Mouse (Mus musculus) R1 (cell line): Measurements from ENCODE around the gene Pkp1.

Source experiments
- DNase-seq: peaks from one replicate; pipeline ENCODE4 v3.0.0-alpha.2; 2018; ENCODE audit warnings: low read depth, low spot score

The Pkp1 gene

GRCm38 (mm10) chr1:135857137-135857775 is 61.8 kb downstream of the Pkp1 start:
- DNase-seq = peak; percentile 51

- no peak for DNase-seq
These were observed 62.9 kb downstream of the Pkp1 start for GRCm38 (mm10) chr1:135856070-135856469.

- DNase-seq = no peak
These were observed 63.7 kb downstream of the Pkp1 start for GRCm38 (mm10) chr1:135855344-135855687.

GRCm38 (mm10) chr1:135854591-135855343 is 64.2 kb downstream of the Pkp1 start:
- DNase-seq = no peak

- no peak for DNase-seq
These were observed 65.8 kb downstream of the Pkp1 start for GRCm38 (mm10) chr1:135853200-135853599.

GRCm38 (mm10) chr1:135852044-135852756 is 66.8 kb downstream of the Pkp1 start:
- no peak for DNase-seq

- DNase-seq = no peak
These were observed 68.1 kb downstream of the Pkp1 start for GRCm38 (mm10) chr1:135850722-135851512.

GRCm38 (mm10) chr1:135847611-135848351 is 71.2 kb downstream of the Pkp1 start:
- no peak for DNase-seq

GRCm38 (mm10) chr1:135847139-135847562 is 71.9 kb downstream of the Pkp1 start:
- DNase-seq = peak; percentile 73

GRCm38 (mm10) chr1:135846632-135847031 is 72.4 kb downstream of the Pkp1 start:
- no peak for DNase-seq

GRCm38 (mm10) chr1:135844481-135844880 is 74.5 kb downstream of the Pkp1 start:
- DNase-seq = no peak

- DNase-seq = no peak
These were observed 75.3 kb downstream of the Pkp1 start for GRCm38 (mm10) chr1:135843519-135844262.

GRCm38 (mm10) chr1:135840675-135841395 is 78.2 kb downstream of the Pkp1 start:
- no peak for DNase-seq

- no peak for DNase-seq
These were observed 79.9 kb downstream of the Pkp1 start for GRCm38 (mm10) chr1:135839065-135839464.

- DNase-seq = no peak
These were observed 80.4 kb downstream of the Pkp1 start for GRCm38 (mm10) chr1:135838626-135839025.

- DNase-seq = no peak
These were observed 83.1 kb downstream of the Pkp1 start, which contains the start of gene Tnnt2 for GRCm38 (mm10) chr1:135835716-135836483. TSS of gene Tnnt2 (plus strand) at chr1:135836354.

- DNase-seq = no peak
These were observed 84.0 kb downstream of the Pkp1 start for GRCm38 (mm10) chr1:135834983-135835382.

GRCm38 (mm10) chr1:135834206-135834859 is 84.7 kb downstream of the Pkp1 start:
- DNase-seq = no peak
